Mouse (Mus musculus) activated CD4-positive, CD25-positive, alpha-beta regulatory T cell, adult 9 weeks (primary cell): ENCODE measurements around the gene Hrh3. TPM values are rescaled to one million over a fixed set of nuclear protein-coding genes. Genes with fewer than 3 reads are reported as not detected.

Experiments used
- polyA plus RNA-seq: library from polyadenylated mRNA; unstranded; fragments of 100-300 nt; shearing (Covaris generic); gene quantifications from one replicate; pipeline ENCODE4 v1.2.1, GENCODE M21; 2017

Gene Hrh3
- not detected for polyA plus RNA-seq

DNA sequence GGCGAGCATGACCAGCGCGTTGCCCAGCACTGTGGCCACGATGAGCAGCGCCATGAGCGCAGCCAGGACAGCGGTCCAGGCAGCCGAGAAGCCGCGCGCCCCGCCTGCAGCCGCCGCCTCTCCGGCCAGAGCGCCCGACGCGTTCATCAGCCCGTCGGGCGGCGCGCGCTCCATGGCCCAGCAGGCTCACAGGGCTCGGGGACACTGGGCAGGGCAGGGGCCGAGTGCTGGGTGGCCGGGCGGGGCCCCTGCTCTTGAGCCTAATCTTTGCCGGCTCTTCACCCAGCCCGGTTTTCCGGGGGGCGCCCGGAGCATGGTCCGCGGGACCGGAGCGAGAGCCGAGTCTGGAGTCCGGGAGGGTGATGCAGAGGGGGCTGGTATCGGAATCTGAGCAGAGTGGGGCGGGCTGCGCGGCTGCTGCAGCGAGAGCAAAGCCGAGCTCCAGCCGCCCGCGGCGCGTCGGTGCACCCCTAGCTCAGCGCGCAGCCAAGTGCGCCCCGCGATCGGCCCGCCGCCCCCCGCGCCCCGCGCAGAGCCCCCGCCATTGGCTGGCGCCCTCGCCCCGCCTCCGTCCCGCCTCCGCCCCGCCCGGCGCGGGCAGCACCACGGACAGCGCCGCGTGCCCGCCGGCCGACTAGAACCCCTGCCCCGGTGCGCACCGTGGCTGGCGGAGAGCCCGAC, at the start of gene Hrh3:
TSS of gene Hrh3 (minus strand) at position 511 of the 681 bp plus-strand sequence.

DNA sequence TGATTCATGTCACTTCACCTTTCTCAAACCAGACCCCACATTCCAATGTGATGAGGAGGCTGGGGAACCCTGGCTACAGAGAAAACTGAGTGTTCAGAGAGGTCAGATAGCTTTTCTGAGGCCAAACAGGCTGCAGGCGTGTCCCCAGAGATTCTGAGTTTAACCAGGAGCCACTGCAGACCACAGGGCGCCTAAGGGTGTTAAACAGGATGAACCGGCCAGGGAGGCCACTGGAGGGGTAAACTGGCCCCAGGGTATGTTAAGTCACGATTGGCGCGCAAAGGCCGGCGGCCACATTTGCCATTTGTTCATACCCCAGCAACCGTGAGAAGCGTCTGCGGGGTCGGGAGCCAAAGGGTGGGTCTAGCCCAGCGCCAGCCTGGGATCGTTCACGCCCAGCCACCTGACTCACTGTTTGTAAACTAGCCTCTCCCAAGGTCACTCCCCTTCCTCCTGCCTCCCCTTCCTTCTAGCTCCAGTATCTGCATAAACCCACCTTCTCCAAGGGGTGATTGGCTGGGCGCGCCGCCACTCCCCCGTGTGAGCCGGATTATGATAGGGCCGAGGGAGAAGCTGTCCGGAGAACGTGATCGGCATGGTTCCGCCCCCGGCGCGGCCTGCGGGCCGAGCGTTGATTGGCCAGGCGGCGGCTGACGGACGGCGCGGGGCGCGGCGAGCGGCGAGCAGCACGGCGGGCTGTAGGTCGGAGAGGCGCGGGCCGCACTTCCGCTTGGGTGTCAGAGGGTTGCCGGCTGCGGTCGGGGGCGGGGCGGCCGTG, 14.6 kb upstream of the Hrh3 start, which contains the start of gene Osbpl2:
TSS of gene Osbpl2 (plus strand) at position 646 of the 778 bp plus-strand sequence.

DNA sequence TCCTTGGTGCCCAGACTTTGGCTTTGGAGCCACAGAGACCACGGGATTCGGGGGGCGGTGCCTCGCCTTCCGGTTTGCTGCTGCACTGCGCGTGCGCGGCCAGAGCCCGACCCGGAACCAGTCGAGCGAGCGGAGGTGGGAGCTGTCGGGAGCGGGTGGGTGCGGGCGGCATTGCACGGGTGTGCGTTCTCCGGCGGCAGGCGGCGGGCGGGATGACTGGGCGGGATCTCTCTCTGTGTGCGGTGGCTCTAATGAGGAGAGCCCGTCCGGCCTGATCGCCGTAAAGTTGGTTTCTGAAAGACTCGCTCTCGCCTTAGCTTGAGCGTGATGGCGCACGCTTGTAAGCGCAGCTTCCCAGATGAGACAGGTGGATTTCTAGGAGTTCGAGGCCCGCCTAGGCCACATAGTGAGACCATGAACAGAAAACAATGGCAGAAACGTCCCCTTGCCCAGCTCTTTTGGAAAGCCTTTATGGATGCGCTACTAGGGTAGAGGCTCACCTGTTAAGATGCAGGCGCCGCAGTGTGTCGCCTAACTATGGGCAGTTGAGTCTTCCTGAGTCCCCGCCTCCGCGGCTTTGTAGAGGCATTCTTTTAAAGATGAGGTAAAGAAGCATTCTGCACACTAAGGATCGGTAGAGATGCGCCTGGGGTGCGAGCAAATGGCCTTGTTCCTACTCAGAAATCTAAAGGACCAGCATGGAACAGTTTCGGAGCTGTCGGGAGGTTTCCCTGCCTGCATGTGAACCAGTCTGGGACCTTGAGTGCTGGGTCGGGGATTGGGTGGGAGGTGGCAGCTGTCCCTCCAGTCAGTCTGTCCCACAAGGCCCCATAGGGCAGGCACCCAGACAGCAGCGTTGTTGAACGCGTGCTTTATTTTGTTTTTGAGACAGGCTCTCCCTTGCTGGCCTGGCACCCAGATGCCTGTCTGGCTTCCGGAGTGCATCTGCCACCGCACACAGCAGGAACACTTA, 33.5 kb downstream of the Hrh3 start, which contains the start of gene Mtg2:
TSS of gene Mtg2 (plus strand) at position 108 of the 973 bp plus-strand sequence.

Other genes with a start within 250 kb of the Hrh3 start
- 3.7 TPM for gene Taf4, start 127.8 kb downstream of the Hrh3 start, polyA plus RNA-seq
- 1.8 TPM for gene Lsm14b, start 79.5 kb downstream of the Hrh3 start, polyA plus RNA-seq
- 496 TPM for gene Psma7, start 62.1 kb downstream of the Hrh3 start, polyA plus RNA-seq
- 2.2 TPM for gene Ss18l1, start 62.0 kb downstream of the Hrh3 start, polyA plus RNA-seq
- 57.7 TPM for gene Mtg2, start 33.9 kb downstream of the Hrh3 start, polyA plus RNA-seq
- 48.7 TPM for gene Osbpl2, start 14.8 kb upstream of the Hrh3 start, polyA plus RNA-seq
- 157 TPM for gene Adrm1, start 67.0 kb upstream of the Hrh3 start, polyA plus RNA-seq
- gene Lama5, start 121.4 kb upstream of the Hrh3 start, polyA plus RNA-seq, result 0.73 TPM
- gene Rps21, start 152.9 kb upstream of the Hrh3 start, polyA plus RNA-seq, result 785 TPM
- gene Cables2, start 169.0 kb upstream of the Hrh3 start, polyA plus RNA-seq, result 1.9 TPM
- gene Rbbp8nl, start 185.4 kb upstream of the Hrh3 start, polyA plus RNA-seq, result 0.20 TPM
- not detected for gene Gata5, start 230.2 kb upstream of the Hrh3 start, polyA plus RNA-seq